Mouse (Mus musculus) kidney, adult 2 months (tissue): ENCODE measurements at regions not wholly inside any gene's neighbourhood (a gene's known extent, or its start where the extent isn't known, plus 50 kb on each side); places are given as distances from the start of the nearest gene placed in this dataset.
"Not testable (repeated sequence)": the region's sequence is repeated elsewhere in the genome, so short reads cannot be mapped to it uniquely, and the experiment has no call there.

Experiments used
- DNase-seq: peaks from one replicate; pipeline ENCODE4 v3.0.0; 2021
- H3K27ac ChIP-seq: fragments of 200-500 bp; 2 replicates; pipeline ENCODE4 v1.5.1; 2012; ENCODE audit warnings: low read depth, low read length, control low read depth, inconsistent platforms; ENCODE audit not compliant: insufficient read depth
- H3K27me3 ChIP-seq: fragments of 200-500 bp; replicated peaks from 2 replicates; pipeline ENCODE4 v1.6.1; 2012; ENCODE audit warnings: mild to moderate bottlenecking, moderate library complexity, low read length, inconsistent platforms; ENCODE audit not compliant: control insufficient read depth, insufficient read depth
- H3K36me3 ChIP-seq: fragments of 200-500 bp; 2 replicates; pipeline ENCODE4 v1.6.1; 2012; ENCODE audit warnings: mild to moderate bottlenecking, moderate library complexity, low read length, inconsistent platforms; ENCODE audit not compliant: control insufficient read depth, insufficient read depth
- H3K4me1 ChIP-seq: fragments of 200-500 bp; 2 replicates; pipeline ENCODE4 v1.6.1; 2011; ENCODE audit warnings: low read length; ENCODE audit not compliant: control insufficient read depth, insufficient read depth
- H3K4me3 ChIP-seq: fragments of 200-500 bp; 2 replicates; pipeline ENCODE4 v1.5.1; 2011; ENCODE audit warnings: mild to moderate bottlenecking, low read depth, low read length, control low read depth; ENCODE audit not compliant: insufficient read depth
- CTCF ChIP-seq: fragments of 200-500 bp; conservative IDR thresholded peaks from 2 replicates; pipeline ENCODE4 v1.5.1; 2011; ENCODE audit warnings: low read depth, mild to moderate bottlenecking, control low read depth, low read length, moderate library complexity, mixed read lengths; ENCODE audit not compliant: insufficient read depth, insufficient read length
- POLR2A ChIP-seq: fragments of 200-500 bp; IDR thresholded peaks from one replicate; pipeline ENCODE4 v1.6.1; 2011; ENCODE audit warnings: low read depth, low read length, control low read depth
- WGBS: fragments of 180-500 bp; shearing (Covaris S2); methylation state at CpG from one replicate; pipeline ENCODE4 v1.1.7; 2018; 5-methylcytosine and 5-hydroxymethylcytosine counted together

DNA sequence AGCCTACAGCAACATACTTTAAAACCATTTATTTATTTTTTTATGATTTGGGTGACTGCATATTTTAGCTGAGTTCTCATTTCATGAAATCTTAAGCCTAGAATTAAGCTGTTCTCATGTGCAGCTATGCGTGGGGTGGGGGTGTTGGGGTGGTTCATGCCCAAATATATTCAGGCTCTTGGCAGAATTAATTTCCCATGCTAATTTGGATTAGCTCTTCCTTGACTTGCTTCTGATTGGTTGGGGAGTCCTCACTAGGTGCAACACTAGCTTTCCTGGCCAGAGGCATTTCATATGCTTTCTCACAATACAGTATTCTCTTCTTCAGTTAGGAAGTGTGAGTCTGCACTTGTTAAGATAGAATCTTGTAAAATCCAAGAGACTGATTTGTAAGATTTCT is 206.7 kb upstream of the Tram1l1 start:
- H3K36me3 ChIP-seq, result no peaks in the 10 kb centered on the region
- H3K4me3 ChIP-seq, result no peak overlapping the region
- DNase-seq, result no peak
- WGBS, result 62% methylated on average over 1 of the region's 1 CpGs
- H3K27me3 ChIP-seq, result no peaks in the 10 kb centered on the region
- H3K27ac ChIP-seq, result no peak overlapping the region
- TF ChIP-seq POLR2A (no peak), CTCF (no peak)
- H3K4me1 ChIP-seq, result no peaks in the 10 kb centered on the region

DNA sequence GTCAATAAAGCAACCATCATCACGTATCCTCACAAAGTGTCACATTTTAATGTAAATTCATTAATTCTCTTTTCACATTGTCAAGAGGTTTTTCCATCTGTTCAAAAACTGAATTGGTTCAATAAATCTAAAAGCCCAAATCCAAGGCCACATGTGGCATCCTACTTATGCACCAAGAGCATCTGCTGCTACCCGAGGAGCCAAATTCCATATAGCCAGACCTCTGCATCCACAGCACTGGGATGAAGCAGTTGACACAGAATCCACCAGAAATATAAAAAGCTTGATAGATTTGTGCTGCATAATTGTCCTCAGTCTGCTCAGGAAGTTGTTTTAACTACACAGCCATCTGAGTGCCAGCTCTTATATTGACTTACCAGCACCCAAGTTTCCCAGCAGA is 164.4 kb upstream of the Tram1l1 start:
- WGBS, result 81% methylated on average over 2 of the region's 2 CpGs
- no peak overlapping the region for H3K4me3 ChIP-seq
- no peaks in the 10 kb centered on the region for H3K36me3 ChIP-seq
- no peaks in the 10 kb centered on the region for H3K27me3 ChIP-seq
- TF ChIP-seq POLR2A (no peak), CTCF (no peak)
- no peak overlapping the region for H3K27ac ChIP-seq
- DNase-seq, result no peak
- H3K4me1 ChIP-seq, result no peaks in the 10 kb centered on the region

DNA sequence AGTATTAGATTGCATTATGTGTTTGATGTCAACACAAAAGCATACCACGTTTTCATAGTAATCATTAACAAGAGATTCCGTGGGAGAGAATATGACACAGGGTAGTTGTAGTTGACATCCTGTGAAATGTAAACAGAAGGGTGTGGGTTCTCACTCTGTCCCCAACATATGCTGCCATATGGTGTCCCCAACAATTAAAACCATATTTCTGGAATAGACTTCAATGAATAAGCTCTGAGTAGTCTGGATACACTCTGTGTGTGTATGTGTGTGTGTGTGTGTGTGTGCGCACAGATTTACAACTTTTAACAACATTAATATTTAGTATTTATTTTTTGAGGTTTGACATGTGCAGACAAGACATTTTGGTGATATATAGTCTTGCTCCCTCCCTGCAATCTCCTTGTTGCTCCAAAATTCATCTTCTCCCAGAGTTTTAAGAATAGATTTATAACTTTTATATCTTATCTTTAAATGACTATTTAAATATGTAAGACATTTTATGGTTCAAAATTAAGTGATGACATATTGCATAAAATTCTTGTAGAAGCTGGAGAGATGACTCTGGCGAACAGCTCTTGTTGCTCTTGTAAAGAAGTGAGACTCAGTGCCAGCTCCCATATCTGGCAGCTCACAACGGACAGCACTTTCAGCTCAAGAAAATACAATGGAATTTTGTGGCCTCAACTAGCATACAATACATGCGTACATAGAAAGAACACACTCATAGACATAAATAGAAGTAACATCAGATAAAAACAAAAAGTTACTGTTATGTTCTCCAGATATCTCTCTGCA is 162.6 kb upstream of the Tram1l1 start:
- no peaks in the 10 kb centered on the region for H3K27me3 ChIP-seq
- no peaks in the 10 kb centered on the region for H3K36me3 ChIP-seq
- H3K4me3 ChIP-seq, result no peak overlapping the region
- 65% methylated on average over 6 of the region's 6 CpGs for WGBS
- no peak overlapping the region for H3K27ac ChIP-seq
- H3K4me1 ChIP-seq, result no peaks in the 10 kb centered on the region
- TF ChIP-seq POLR2A, result no peak
- DNase-seq, result no peak

DNA sequence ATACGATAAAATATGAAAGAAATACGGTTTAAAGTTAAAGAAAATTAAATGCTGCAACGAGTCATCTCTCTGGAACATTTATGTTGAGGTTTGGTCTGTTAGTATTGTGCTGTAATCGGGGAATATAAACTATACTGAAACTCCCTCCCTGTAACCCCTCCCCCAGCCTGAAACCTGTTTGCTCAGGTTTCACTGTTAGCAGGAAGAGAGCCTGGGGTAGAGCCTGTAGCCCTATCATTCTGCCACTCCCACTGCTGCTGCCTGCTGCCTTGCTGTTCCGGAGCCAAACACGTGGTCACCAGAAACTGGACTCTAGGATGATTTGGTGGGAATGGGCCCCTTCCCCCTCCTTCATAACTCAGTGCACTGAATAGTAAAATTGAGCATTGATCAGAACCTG is 127.3 kb upstream of the Tram1l1 start:
- H3K36me3 ChIP-seq, H3K4me3 ChIP-seq, DNase-seq, H3K27ac ChIP-seq, H3K4me1 ChIP-seq, H3K27me3 ChIP-seq: not testable (repeated sequence)
- WGBS, result 51% methylated on average over 6 of the region's 6 CpGs

DNA sequence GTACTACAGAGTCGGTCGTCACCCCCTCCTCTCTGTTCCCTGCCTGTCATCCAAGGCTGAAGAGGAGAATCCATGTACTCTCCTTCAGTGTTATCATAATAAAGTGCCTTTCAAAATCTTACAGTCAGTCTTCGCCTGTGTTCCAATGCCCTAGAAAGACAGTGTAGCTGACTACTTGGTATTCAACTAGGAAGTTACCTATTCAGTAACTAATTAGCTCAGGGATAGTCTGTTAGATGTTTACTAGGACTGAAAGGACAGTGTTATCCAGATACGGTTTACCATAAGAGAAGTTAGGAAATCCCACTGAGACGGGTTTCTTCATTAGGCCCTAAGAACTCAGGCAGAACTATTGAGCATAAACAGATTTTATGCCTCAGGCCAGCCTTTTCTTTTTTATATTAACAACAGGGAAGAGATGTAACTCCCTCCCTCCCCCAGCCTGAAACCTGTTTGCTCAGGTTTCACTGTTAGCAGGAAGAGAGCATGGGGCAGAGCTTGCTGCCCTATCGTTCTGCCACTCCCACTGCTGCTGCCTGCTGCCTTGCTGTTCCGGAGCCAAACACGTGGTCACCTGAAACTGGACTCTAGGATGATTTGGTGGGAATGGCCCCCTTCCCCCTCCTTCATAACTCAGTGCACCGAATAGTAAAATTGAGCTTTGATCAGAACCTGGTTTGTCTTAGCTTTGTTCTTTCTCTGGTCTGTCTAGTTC is 120.3 kb upstream of the Tram1l1 start:
- DNase-seq, result peak; percentile 73
- peak overlapping the region; percentile 16; the same call in 1 of the 2 replicates for H3K27ac ChIP-seq
- H3K4me1 ChIP-seq, H3K27me3 ChIP-seq, H3K4me3 ChIP-seq, H3K36me3 ChIP-seq: not testable (repeated sequence)
- WGBS, result 40% methylated on average over 9 of the region's 9 CpGs

DNA sequence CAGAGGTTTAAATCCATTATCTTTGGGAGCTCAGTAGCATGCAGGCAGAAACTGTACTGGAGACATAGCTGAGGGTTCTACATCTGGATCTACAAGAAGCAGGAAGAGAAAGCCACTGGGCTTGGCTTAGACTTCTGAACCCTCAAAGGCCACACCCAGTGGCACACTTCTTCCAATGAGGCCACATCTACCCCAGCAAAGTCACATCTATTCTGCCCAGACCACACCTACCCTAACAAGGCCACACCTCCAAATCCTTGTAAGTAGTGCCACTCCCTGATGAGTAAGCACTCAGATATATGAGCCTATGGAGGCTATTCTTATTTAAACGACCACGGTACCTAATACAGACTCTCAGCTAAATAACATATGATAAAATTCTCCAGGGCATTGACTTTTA is 103.5 kb upstream of the Tram1l1 start:
- Histone ChIP-seq H3K36me3 (no peaks in the 10 kb centered on the region), H3K4me3 (no peak overlapping the region), H3K27ac (no peak overlapping the region), H3K4me1 (no peaks in the 10 kb centered on the region), H3K27me3 (no peaks in the 10 kb centered on the region)
- TF ChIP-seq CTCF (no peak), POLR2A (no peak)
- DNase-seq, result no peak
- 88% methylated on average over 2 of the region's 2 CpGs for WGBS

DNA sequence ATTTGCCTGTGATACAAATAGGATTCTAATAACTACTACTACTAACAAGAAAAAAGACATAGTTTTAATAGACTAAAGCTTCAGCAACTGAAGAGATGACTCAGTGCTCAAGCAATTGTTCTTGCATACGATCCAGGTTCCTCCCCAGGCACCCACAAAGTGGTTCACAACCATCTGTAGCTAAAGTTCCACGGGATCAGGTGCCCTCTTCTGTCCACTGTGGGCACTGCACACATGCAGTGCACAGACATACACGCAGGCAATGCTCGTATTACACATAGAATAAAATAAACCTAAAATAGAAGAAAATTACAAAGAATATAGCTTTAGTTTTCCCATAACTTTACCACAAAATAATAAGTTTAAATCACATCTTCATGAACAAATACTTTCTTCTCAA is 94.7 kb upstream of the Tram1l1 start:
- H3K27ac ChIP-seq, result no peak overlapping the region
- no peaks in the 10 kb centered on the region for H3K27me3 ChIP-seq
- H3K36me3 ChIP-seq, result no peaks in the 10 kb centered on the region
- no peak for DNase-seq
- WGBS, result 65% methylated on average over 4 of the region's 4 CpGs
- no peak for TF ChIP-seq POLR2A
- TF ChIP-seq CTCF, result peak; percentile 45; the same call in 1 of the 2 replicates
- H3K4me1 ChIP-seq, result no peaks in the 10 kb centered on the region
- no peak overlapping the region for H3K4me3 ChIP-seq

DNA sequence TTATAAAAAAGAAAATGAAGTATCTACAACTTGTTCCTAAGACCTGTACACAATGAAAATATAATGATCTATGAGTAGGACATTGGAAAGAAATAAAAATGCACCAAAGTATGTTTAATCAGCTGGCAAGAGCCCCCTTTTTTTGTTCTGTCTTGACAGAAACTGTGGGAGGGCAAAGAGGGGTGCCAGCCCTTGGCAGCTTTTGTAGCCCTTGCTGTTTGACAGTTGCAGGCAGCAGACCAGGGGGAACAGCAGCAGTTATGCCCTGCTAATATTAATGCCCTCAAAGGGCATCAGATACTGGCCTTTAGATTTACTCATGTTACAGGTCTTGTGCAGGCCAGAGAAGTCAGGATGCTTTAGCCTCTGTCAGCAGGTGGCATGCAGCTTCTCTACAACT is 93.0 kb upstream of the Tram1l1 start:
- Histone ChIP-seq H3K36me3 (no peaks in the 10 kb centered on the region), H3K4me1 (no peaks in the 10 kb centered on the region), H3K27ac (no peak overlapping the region), H3K27me3 (no peaks in the 10 kb centered on the region), H3K4me3 (no peak overlapping the region)
- no peak for DNase-seq
- TF ChIP-seq POLR2A (no peak), CTCF (no peak)
